14 mouse cellular contexts compared by ENCODE assay signal in the genomic region with DNA sequence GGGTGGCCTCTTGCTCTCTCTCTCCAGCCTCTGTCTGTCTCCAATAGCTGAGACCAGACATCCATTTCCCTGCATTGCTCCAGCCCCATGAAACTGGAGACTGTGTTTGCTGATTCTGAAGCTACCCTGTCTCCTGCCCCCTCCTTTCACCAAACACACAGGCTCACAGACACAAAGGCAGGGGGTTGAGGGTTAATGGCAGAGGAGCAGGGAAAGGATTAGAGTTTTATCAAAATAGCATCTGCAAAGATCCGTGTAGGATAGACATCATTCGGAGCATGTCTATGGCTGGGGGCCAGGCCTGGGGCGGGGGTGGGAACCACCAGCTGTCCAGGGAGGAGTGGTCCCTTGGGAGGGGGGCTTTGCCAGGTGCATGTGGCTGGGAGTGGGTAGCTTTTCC.
A peak's percentile ranks its signal among the peaks of the same experiment; 100 is the strongest.
DNase-seq lines count a peak whose midpoint lies in the region; ATAC-seq and TF ChIP-seq lines count a peak whose summit lies in the region.
"Had no signal": no experiment of that assay in that cellular context is flagged by ENCODE, and none has a peak within 500 bp of the region (broad histone marks: within the 10 kb centered on the region; RNA-seq: fewer than 3 reads in every experiment).

No protein-coding gene starts in this region.

- no peak overlapping the region for H3K27ac ChIP-seq in hindbrain, embryonic 11.5 days (ENCODE audit: low read depth, low read length)
- H3K27ac ChIP-seq in hindbrain, embryonic 12.5 days: no peak overlapping the region
- peak overlapping the region; percentile 11; the same call in 1 of the 2 replicates for H3K27ac ChIP-seq in embryonic facial prominence, embryonic 14.5 days (replicated peaks; ENCODE audit: low read depth, low read length)
- peak overlapping the region; percentile 42 for H3K27ac ChIP-seq in midbrain, embryonic 12.5 days (replicated peaks)
- H3K27ac ChIP-seq in gastrocnemius, adult 2 months: no peak overlapping the region
- no peak overlapping the region for H3K27ac ChIP-seq in kidney, adult 2 months (ENCODE audit: insufficient read depth, low read depth, low read length)
- H3K27ac ChIP-seq: heart, embryonic 15.5 days had no signal

- TF ChIP-seq CTCF in gastrocnemius, adult 2 months (IDR thresholded peaks at IDR 0.05): no peak
- no peak for TF ChIP-seq CTCF in kidney, adult 2 months (conservative IDR thresholded peaks at IDR 0.05; ENCODE audit: insufficient read depth, insufficient read length, low read depth, low read length)

- H3K9ac ChIP-seq in hindbrain, embryonic 11.5 days (ENCODE audit: low read depth, low read length): no peak overlapping the region
- H3K9ac ChIP-seq in hindbrain, embryonic 12.5 days: no peak overlapping the region
- H3K9ac ChIP-seq in embryonic facial prominence, embryonic 14.5 days (ENCODE audit: low read depth, low read length): no peak overlapping the region
- H3K9ac ChIP-seq in midbrain, embryonic 12.5 days (replicated peaks): no peak overlapping the region
- H3K9ac ChIP-seq: heart, embryonic 15.5 days; liver, postnatal 0 days had no signal

- H3K4me2 ChIP-seq in hindbrain, embryonic 11.5 days (replicated peaks; ENCODE audit: low read depth, low read length): no peak overlapping the region
- H3K4me2 ChIP-seq in hindbrain, embryonic 12.5 days (replicated peaks): no peak overlapping the region
- H3K4me2 ChIP-seq in embryonic facial prominence, embryonic 14.5 days (ENCODE audit: low read depth, low read length): no peak overlapping the region
- H3K4me2 ChIP-seq in midbrain, embryonic 12.5 days (replicated peaks): no peak overlapping the region
- H3K4me2 ChIP-seq: heart, embryonic 15.5 days had no signal

- intact Hi-C loops in gastrocnemius, adult 2 months (cut with DNase I): no loop called here

- H3K36me3 ChIP-seq in hindbrain, embryonic 11.5 days (ENCODE audit: control insufficient read depth, insufficient read depth, low read length): no peaks in the 10 kb centered on the region
- no peaks in the 10 kb centered on the region for H3K36me3 ChIP-seq in hindbrain, embryonic 12.5 days
- no peaks in the 10 kb centered on the region for H3K36me3 ChIP-seq in embryonic facial prominence, embryonic 14.5 days (ENCODE audit: control insufficient read depth, insufficient read depth, low read length)
- H3K36me3 ChIP-seq in midbrain, embryonic 12.5 days: no peaks in the 10 kb centered on the region
- no peaks in the 10 kb centered on the region for H3K36me3 ChIP-seq in kidney, adult 2 months (ENCODE audit: control insufficient read depth, insufficient read depth, low read length)
- H3K36me3 ChIP-seq: heart, embryonic 15.5 days had no signal

- no peaks in the 10 kb centered on the region for H3K9me3 ChIP-seq in hindbrain, embryonic 11.5 days (ENCODE audit: control insufficient read depth, low read length)
- no peaks in the 10 kb centered on the region for H3K9me3 ChIP-seq in hindbrain, embryonic 12.5 days (replicated peaks)
- no peaks in the 10 kb centered on the region for H3K9me3 ChIP-seq in embryonic facial prominence, embryonic 14.5 days (ENCODE audit: control insufficient read depth, low read length)
- no peaks in the 10 kb centered on the region for H3K9me3 ChIP-seq in midbrain, embryonic 12.5 days
- H3K9me3 ChIP-seq: heart, embryonic 15.5 days had no signal

- no peaks in the 10 kb centered on the region for H3K4me1 ChIP-seq in hindbrain, embryonic 11.5 days (replicated peaks; ENCODE audit: control insufficient read depth, insufficient read depth, low read length)
- peaks cover 11% of the 10 kb centered on the region for H3K4me1 ChIP-seq in hindbrain, embryonic 12.5 days
- H3K4me1 ChIP-seq in embryonic facial prominence, embryonic 14.5 days (ENCODE audit: control insufficient read depth, insufficient read depth, low read length): peaks cover 18% of the 10 kb centered on the region; the same call in 1 of the 2 replicates
- peaks cover 23% of the 10 kb centered on the region for H3K4me1 ChIP-seq in midbrain, embryonic 12.5 days
- no peaks in the 10 kb centered on the region for H3K4me1 ChIP-seq in kidney, adult 2 months (ENCODE audit: control insufficient read depth, insufficient read depth, low read length)

- H3K4me3 ChIP-seq in hindbrain, embryonic 11.5 days (ENCODE audit: low read depth, low read length): no peak overlapping the region
- no peak overlapping the region for H3K4me3 ChIP-seq in hindbrain, embryonic 12.5 days
- no peak overlapping the region for H3K4me3 ChIP-seq in embryonic facial prominence, embryonic 14.5 days (ENCODE audit: low read depth, low read length)
- H3K4me3 ChIP-seq in midbrain, embryonic 12.5 days: no peak overlapping the region
- H3K4me3 ChIP-seq in gastrocnemius, adult 2 months: no peak overlapping the region
- H3K4me3 ChIP-seq in kidney, adult 2 months (ENCODE audit: insufficient read depth, low read depth, low read length): no peak overlapping the region
- H3K4me3 ChIP-seq: heart, embryonic 15.5 days had no signal

- TF ChIP-seq POLR2A in kidney, adult 2 months (IDR thresholded peaks at IDR 0.05; ENCODE audit: low read depth, low read length): no peak

- ATAC-seq in hindbrain, embryonic 11.5 days (ENCODE audit: low FRiP score): no peak
- no peak for ATAC-seq in hindbrain, embryonic 12.5 days (ENCODE audit: low FRiP score)
- ATAC-seq in embryonic facial prominence, embryonic 14.5 days (ENCODE audit: low read depth): peak; percentile 89
- ATAC-seq in midbrain, embryonic 12.5 days (ENCODE audit: low FRiP score, low read depth): peak; percentile 49; the same call in 1 of the 2 replicates
- ATAC-seq: liver, postnatal 0 days had no signal

- DNase-seq in hindbrain, embryonic 11.5 days (ENCODE audit: low spot score): peak; percentile 23
- peak; percentile 47 for DNase-seq in embryo, embryonic 11 days
- peak; percentile 78 for DNase-seq in embryonic facial prominence, embryonic 14.5 days (ENCODE audit: low spot score)
- DNase-seq in gastrocnemius, adult 2 months: no peak
- DNase-seq in kidney, adult 2 months: no peak
- DNase-seq: adrenal gland, postnatal 36 days; cerebellum, adult 9-11 months; kidney, adult 9 months; layer of hippocampus, postnatal 36 days; liver, postnatal 0 days had no signal

- 35% methylated on average over 3 of the region's 3 CpGs for WGBS in hindbrain, embryonic 11.5 days
- 33% methylated on average over 3 of the region's 3 CpGs for WGBS in hindbrain, embryonic 12.5 days
- 23% methylated on average over 3 of the region's 3 CpGs for WGBS in embryonic facial prominence, embryonic 14.5 days
- WGBS in midbrain, embryonic 12.5 days: 5% methylated on average over 3 of the region's 3 CpGs
- 56% methylated on average over 3 of the region's 3 CpGs for whole genome bisulfite sequencing in kidney, adult 2 months

- no peaks in the 10 kb centered on the region for H3K27me3 ChIP-seq in hindbrain, embryonic 11.5 days (ENCODE audit: control insufficient read depth, insufficient read depth, low read length)
- no peaks in the 10 kb centered on the region for H3K27me3 ChIP-seq in hindbrain, embryonic 12.5 days
- H3K27me3 ChIP-seq in embryonic facial prominence, embryonic 14.5 days (replicated peaks; ENCODE audit: control insufficient read depth, insufficient read depth, low read length): no peaks in the 10 kb centered on the region
- no peaks in the 10 kb centered on the region for H3K27me3 ChIP-seq in midbrain, embryonic 12.5 days
- no peaks in the 10 kb centered on the region for H3K27me3 ChIP-seq in kidney, adult 2 months (replicated peaks; ENCODE audit: control insufficient read depth, insufficient read depth, low read length)
- H3K27me3 ChIP-seq: CH12.LX; heart, embryonic 15.5 days had no signal

Comparison
In these comparisons a context has a peak if more than half of its experiments do, and no peak if none do; other contexts are left out.
1. ATAC-seq: peak in embryonic facial prominence, embryonic 14.5 days (single experiment) and midbrain, embryonic 12.5 days (single experiment); none in hindbrain, embryonic 11.5 days (single experiment) and hindbrain, embryonic 12.5 days (single experiment).
2. DNase-seq: peak in hindbrain, embryonic 11.5 days (single experiment), embryo, embryonic 11 days (single experiment) and embryonic facial prominence, embryonic 14.5 days (single experiment); none in gastrocnemius, adult 2 months (single experiment) and kidney, adult 2 months (single experiment).
3. H3K27ac ChIP-seq: peak in embryonic facial prominence, embryonic 14.5 days (single experiment) and midbrain, embryonic 12.5 days (single experiment); none in hindbrain, embryonic 11.5 days (single experiment), hindbrain, embryonic 12.5 days (single experiment), gastrocnemius, adult 2 months (single experiment) and kidney, adult 2 months (single experiment).